Mouse (Mus musculus) R1 (cell line): ENCODE results near the gene Scn5a.

Experiments
- DNase-seq: peaks from one replicate; pipeline ENCODE4 v3.0.0-alpha.2; 2018; ENCODE audit warnings: low read depth, low spot score

Scn5a gene

DNA sequence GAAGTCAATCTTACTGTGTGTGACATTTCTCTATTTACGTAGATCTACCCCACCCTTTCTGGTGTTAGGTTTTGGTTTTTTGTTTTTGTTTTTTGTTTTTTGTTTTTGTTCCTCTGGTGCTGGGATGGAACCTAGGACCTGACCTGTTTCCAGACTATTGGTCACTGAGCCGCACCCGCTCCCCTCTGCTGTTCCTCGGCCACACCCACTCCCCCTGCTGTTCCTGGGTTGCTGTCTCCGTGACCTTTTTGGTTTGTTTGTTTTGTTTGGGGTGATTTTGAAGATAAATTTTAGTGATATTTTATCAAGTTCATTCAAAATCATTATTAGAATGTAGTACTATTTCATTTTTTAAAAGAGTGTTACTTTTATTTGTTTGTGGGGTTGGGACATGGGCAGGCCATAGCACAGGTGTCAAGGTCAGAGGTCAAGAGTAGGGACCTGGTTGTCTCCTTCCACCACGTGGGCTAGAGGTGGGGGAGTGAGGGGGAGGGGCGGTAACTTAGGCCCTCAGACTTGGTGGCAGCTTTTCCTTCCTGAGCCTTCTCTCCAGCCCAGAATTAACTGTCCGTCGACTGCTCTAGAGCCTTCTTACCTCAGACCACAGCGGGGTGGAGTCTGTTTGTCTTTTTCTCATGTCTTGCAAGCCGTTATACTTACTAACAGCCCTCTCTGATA is 73.7 kb downstream of the Scn5a start:
- DNase-seq = peak; percentile 77

DNA sequence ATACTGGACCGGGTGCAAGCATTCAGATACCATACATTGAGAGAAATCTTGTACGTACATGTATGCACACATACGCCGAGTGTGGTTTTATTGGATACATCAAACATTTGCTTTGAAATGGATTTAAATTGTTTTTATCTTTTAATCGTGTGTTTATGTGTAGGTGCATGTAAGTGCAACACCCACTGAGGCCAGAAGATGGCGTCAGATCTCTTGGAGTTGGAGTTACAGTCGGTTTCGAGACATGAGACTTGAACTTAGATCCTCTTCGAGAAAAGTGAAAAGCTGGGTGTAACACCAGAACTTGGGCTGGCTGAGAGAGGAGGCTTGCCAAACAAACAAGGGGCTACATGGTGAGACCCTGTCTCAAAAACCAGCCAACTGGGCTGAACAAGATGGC is 75.2 kb downstream of the Scn5a start:
- DNase-seq = peak; percentile 56

DNA sequence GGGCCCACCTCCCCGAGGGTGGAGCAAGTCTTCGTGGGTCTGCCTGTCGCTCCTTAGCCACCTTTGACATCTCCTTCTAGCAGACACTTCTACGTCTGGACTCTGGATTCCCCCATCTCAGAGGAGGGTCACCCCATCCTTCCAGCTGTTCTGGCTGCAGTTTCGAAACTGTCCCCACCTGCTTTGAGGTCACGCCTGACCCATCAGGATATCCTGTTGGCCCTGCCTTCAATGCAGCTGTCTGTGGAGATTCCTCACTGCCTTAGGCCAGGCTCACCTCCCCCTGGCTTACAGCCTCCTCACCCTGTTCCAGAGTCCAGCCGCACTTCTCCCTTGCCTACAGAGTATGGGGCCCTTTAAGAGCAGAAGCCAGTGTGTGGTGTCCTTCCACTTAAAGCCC is 79.9 kb downstream of the Scn5a start:
- DNase-seq = no peak

DNA sequence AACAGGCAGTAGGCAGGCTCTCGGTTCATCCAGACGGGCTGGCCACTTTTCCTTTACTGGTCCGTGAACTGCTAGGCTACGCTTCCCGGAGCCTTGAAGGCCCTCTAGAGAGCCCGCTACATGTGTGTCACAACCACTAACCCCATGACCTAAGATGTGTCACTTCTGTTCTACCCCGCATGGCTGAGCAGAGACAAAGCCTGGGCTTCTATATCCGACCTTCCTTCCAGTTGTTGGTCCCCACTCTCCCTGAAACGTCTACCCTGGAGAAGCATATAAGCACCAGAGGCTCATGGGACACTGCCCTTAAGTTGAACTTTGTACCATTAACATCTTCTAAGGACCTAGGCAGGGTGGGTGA is 80.6 kb downstream of the Scn5a start:
- no peak for DNase-seq

GRCm38 (mm10) chr9:119497546-119498246 is 81.1 kb downstream of the Scn5a start:
- DNase-seq = no peak

- DNase-seq = no peak
Observed at GRCm38 (mm10) chr9:119496960-119497359, 81.9 kb downstream of the Scn5a start.

DNA sequence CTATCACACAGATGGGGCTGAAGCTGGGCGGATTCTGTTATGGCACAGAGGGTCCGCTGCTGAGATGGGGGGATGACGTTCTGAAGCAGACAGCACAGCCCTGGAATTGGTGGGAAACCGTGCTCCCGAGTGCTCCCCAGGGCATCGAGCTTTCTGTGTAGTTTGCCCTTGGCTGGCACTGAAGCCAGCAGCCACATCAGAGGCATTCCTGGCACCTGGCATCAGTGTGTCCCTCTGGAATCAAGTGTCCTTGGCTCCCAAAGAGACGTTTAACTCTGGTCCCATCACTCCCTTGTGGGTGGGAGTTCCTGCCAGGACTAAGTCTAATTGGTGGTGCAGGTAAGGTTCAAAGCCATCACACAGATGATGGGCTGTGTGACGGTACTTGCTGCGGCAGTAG is 82.5 kb downstream of the Scn5a start:
- DNase-seq = no peak

GRCm38 (mm10) chr9:119484868-119485267 is 93.9 kb downstream of the Scn5a start:
- DNase-seq = peak; percentile 19

GRCm38 (mm10) chr9:119484420-119484819 is 94.4 kb downstream of the Scn5a start:
- no peak for DNase-seq

- DNase-seq = no peak
Observed at GRCm38 (mm10) chr9:119483554-119484353, 95.1 kb downstream of the Scn5a start.

DNA sequence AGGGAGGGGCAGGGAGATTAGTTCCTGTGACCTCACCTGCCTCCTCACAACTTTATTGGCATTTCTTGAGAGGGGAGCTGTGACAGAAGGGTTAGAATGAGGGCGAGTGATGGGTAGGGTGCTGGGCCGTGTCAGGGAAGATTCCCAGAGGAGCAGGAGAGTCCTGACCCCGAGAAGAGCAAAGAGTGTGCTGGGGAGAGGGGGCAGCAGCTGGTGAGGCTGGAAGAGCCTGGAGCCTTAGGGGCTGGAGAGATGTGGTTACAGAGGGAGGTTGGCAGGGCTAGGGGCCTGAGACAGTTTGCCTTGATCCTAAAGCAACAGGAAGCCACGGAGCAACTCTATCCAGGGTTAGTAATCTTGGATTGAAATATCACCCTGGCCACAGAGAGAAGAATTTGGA is 97.2 kb downstream of the Scn5a start:
- DNase-seq = no peak

- DNase-seq = no peak
Observed at GRCm38 (mm10) chr9:119479297-119479696, 99.5 kb downstream of the Scn5a start.

DNA sequence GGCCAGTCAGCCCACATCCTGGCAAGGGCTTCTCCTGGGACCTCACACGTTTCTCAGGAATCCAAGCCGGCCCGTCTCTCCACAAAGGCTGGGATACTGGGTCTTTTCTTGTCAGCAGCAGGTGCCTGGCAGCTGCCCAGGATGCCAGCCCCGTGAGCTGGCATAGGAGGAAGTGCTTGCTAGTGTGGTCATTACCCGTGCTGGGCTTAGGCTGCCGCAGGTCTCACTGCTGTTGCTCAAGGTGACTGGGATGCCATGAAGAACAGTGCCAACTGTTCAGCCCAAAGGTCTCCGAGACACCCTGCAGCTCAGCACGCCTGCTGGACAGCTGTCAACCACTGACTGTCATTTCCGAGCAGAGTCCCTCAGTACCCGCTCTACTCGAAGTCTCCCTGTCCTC is 100.5 kb downstream of the Scn5a start:
- DNase-seq = no peak

DNA sequence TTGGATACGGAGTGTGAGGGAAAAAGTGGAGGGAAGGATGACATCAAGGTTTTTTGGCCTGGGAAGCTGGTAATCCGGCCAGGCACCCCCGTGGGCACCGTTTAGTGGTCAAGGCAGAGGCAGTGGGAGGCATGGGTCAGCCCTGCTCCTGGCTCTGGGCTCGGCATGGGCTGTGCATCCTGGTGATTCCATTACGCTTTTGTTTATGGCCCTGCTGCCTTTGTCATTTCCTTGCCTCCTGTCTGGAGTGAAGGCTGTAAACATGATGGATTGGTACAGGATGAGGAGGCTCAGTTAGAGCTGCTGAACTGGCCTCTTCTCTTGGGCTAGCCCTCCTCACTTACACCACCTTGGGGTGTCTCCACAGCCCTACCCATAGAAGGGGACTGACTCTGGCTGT is 101.1 kb downstream of the Scn5a start:
- DNase-seq = no peak

- no peak for DNase-seq
Observed at GRCm38 (mm10) chr9:119474717-119475611, 103.9 kb downstream of the Scn5a start.

DNA sequence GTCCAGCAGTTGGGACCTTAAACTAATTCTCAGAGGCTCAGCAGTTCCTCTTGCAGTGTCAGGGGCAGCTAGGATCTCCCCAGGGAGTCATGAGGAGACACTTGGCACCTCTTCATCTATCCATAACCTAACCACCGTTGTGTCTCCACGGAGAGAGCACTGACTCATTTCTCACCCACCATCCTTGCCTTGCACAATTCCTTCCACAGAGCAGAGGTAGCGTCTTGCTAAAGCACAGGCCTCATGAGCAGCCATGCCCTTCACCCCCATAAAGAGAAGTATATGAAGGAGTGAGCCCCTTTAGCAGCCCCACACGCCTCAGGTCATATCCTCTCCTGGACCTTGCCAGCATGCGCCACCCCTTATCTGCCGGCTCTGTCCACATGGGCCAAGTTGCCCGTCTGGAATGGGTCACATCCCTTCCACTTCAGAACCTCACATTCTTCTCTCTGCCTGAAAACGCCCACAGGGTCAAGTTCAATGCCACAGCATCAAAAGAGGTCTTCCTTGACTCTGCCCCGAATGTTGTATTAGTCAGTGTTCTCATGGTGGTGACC is 105.1 kb downstream of the Scn5a start:
- no peak for DNase-seq

DNA sequence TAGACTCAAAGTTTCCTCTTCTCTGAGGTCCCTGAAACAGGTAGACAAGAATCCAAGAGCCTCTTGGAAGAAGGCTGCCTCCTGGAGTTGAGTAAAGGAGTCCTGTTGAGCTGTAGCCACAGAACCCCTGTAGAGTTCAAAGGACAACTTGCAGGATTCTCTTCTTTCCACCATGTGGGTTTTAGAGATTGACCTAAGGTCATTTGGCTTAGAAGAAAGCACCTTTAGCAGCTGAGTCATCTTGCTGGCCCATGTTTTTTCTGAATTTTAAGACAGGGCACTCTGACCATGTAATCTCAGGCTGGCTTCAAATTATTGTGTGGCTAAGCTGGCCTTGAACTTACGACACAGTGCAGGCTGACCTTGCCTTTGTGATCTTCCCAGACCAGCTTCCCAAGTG is 105.8 kb downstream of the Scn5a start:
- DNase-seq = no peak

DNA sequence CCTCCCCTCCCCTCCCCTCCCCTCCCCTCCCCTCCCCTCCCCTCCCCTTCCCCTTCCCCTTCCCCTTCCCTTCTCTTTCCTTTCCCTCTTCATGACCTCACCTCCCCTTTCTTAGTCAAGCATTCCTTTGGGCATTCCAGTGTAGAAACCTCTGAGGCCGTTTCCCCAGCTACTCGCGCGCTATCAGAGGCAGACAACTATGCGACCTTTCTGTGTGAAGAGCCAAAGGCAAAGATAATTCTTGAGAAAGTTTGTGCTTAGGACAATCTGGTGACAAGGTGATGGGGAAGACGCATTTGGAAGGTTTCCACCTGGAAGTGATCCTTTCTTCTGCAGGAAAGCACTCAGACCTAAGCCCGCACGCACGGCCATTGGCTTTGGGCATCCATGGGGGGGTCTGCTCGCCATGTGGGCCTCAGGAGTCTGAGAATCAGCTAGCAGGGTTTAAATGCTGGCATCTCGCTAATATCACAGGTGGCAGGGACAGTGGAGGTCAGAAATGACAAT is 106.4 kb downstream of the Scn5a start:
- DNase-seq = peak; percentile 49

DNA sequence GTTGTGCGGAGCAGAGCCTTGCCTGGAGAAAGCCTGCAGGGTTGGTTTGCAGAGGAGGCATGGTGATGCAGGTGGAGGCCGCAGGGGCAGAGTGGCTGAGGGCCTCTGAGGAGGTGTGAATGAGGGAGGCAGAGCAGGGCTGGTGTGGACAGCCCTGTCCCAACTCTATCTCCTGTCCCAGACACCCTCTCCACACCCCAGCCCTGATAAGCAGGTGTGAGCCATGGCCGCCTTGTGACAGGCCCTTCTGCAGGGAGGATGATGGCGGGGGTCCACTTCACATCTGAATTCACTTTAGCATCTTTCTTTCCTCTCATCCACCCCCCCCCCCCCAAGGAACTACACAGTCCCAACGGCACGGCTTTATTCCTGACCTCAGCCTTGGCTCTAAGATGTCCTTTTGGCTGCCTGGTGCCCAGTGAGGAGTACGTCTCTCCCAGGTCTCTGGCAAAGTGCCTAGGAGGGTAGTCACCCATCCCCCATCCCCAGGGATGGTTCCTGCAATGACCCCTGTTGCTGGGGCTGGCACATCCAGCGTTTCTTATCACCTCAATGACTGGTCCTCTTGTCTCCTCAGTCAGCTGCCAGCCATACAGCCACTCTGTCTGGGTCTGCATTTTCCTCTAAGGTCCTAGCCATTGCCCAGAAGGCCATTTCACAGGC is 109.0 kb downstream of the Scn5a start:
- no peak for DNase-seq

DNA sequence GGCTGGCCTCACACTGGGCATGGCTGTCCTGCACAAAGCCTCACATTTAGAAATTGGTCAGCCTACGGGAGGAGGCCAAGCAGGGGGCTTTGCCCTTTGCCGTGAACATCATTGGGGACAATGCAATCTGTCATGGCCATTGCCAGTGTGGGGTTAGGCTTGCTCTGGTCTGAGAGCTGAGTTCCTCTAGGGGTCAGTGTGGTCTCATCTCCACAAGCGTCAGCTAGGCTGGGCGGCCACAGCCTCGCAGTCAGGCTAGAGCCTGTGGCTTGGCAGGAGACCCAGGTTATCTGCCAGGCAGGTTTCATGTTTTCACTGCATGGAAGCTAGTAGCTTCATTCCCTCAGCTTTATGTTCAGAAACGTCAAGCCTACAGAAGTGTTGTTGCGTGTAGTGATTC is 113.2 kb downstream of the Scn5a start:
- DNase-seq = peak; percentile 50

DNA sequence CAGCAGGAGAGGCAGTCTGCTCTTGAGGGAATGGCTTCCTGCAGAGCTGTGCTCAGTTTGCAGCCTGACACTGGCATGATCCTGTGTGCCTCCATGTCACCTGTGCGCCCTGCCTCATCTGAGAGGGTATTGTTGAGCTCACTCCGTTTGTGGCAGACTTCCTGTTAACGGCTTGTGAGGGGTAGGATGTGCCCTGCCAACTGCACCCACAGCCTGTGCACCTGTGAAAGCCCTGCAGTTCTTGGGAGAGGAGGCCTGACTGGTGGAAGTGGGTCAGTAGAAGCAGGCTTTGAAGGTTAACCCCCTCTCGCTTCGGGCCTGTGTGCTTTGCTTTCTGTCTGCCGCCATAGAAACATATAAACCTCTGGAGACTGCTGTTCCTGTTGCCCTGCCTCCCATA is 113.8 kb downstream of the Scn5a start:
- DNase-seq = no peak
